Mouse (Mus musculus): ENCODE results near the gene Vmn2r23. TPM values are rescaled to one million over a fixed set of nuclear protein-coding genes. Genes with fewer than 3 reads are reported as not detected.

The Vmn2r23 gene
- polyA plus RNA-seq, 1 experiment from 2014 or later: not detected

Other genes starting within 250 kb of the Vmn2r23 start
- gene Vmn2r21, start 169.3 kb upstream of the Vmn2r23 start, polyA plus RNA-seq (2015; fragmentation: Nextera tagmentation; extraction: Ambion mirVana): not detected in 2 replicates
- gene Vmn2r22, start 51.9 kb upstream of the Vmn2r23 start, polyA plus RNA-seq (2015; fragmentation: Nextera tagmentation; extraction: Ambion mirVana): not detected in 2 replicates
- not detected in 2 replicates for gene Vmn2r24, start 76.2 kb downstream of the Vmn2r23 start, polyA plus RNA-seq (2015; fragmentation: Nextera tagmentation; extraction: Ambion mirVana)
- gene Vmn2r25, start 150.8 kb downstream of the Vmn2r23 start, polyA plus RNA-seq (2015; fragmentation: Nextera tagmentation; extraction: Ambion mirVana): not detected in 2 replicates

Data from liver, embryonic 16.5 days (tissue).